Mouse (Mus musculus): ENCODE results near the gene Dcaf6. TPM values are rescaled to one million over a fixed set of nuclear protein-coding genes. Genes with fewer than 3 reads are reported as not detected.
A peak's percentile ranks its signal among the peaks of the same experiment; 100 is the strongest.

The Dcaf6 gene
- polyA plus RNA-seq (2015; fragmentation: Nextera tagmentation; extraction: Ambion mirVana) = 17.6 and 19.4 TPM in 2 replicates

GRCm38 (mm10) chr1:165460360-165460800 lies at the start of gene Dcaf6, which contains the start of gene Mpc2:
Gene Dcaf6, minus strand, starts transcription at chr1:165460475.
Gene Mpc2, plus strand, starts transcription at chr1:165460637.
- no peaks in the 10 kb centered on the region for H3K36me3 ChIP-seq (ENCODE audit: control insufficient read depth, insufficient read depth, low read length)
- peak within 1 kb of the TSS; percentile 85 for H3K9ac ChIP-seq (ENCODE audit: low read depth, low read length)
- peak; percentile 97 for ATAC-seq
- peak within 1 kb of the TSS; percentile 82 for H3K4me2 ChIP-seq (ENCODE audit: low read length)
- peak within 1 kb of the TSS; percentile 97 for H3K4me3 ChIP-seq (ENCODE audit: low read depth, low read length)
- peaks cover 21% of the 10 kb centered on the region for H3K4me1 ChIP-seq (ENCODE audit: control insufficient read depth, insufficient read depth, low read length)
- H3K27ac ChIP-seq (ENCODE audit: low read length) = peak within 1 kb of the TSS; percentile 98
- no peaks in the 10 kb centered on the region for H3K27me3 ChIP-seq (ENCODE audit: control insufficient read depth, insufficient read depth, low read depth, low read length)
- no peaks in the 10 kb centered on the region for H3K9me3 ChIP-seq (replicated peaks; ENCODE audit: control insufficient read depth, low read length, poor library complexity, severe bottlenecking)
- under 1% methylated on average over 34 of the region's 37 CpGs for WGBS

DNA sequence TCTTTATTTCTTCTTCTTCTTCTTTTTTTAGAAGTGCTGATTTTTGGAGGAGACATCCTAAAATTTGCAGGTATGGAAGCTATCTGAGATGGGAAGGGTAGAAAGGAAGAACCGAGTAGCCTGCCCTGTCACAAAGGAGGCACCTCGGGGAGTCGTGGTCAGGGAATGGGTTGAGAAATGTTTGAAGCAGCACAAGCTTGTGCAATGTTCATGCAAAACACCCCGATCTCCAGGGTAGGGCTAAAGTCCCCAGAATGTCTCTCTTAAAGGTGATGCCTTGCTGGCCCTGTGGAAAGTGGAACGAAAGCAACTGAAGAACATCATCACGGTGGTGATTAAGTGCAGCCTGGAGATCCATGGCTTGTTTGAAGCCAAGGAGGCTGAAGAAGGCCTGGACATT lies 46.0 kb upstream of the Dcaf6 start:
- Histone ChIP-seq H3K27me3 (ENCODE audit: control insufficient read depth, insufficient read depth, low read depth, low read length) (no peaks in the 10 kb centered on the region), H3K9me3 (replicated peaks; ENCODE audit: control insufficient read depth, low read length, poor library complexity, severe bottlenecking) (no peaks in the 10 kb centered on the region), H3K9ac (ENCODE audit: low read depth, low read length) (no peak overlapping the region), H3K4me2 (ENCODE audit: low read length) (no peak overlapping the region), H3K4me3 (ENCODE audit: low read depth, low read length) (no peak overlapping the region), H3K4me1 (ENCODE audit: control insufficient read depth, insufficient read depth, low read length) (no peaks in the 10 kb centered on the region), H3K36me3 (ENCODE audit: control insufficient read depth, insufficient read depth, low read length) (no peaks in the 10 kb centered on the region), H3K27ac (ENCODE audit: low read length) (no peak overlapping the region)
- no peak for ATAC-seq
- 89% methylated on average over 6 of the region's 6 CpGs for WGBS

DNA sequence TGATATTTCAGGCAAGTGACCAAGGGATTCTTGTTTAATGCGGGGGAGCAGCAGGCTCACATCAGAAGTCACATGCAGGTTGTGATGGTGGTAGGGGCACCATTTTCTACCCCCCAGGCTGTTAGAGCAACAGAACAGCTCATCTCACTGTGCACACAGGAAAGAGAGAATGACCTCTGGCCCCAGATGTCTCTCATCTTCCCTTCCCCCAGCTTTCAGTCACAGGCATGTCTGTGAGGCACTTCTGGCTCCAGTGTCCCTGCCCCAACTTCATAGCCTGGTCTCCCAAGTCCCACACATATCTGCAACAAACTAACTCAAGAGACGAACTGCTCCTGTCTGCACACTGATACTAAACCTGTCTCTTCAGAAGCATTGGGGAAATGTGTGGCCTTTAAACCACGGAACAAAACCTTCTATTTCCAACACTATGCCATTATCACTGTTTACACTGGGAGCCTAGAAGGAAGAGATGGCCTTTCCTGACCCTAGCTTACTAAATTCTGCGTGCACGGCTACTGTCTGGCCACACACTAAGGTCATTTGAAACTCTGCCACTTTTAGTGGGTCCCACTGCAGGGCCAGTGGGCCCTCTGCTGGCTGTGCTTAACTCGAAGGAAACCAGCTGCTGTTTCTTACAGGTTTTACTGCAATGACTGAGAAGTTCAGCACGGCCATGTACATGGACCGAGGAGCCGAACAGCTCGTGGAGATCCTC lies 43.2 kb upstream of the Dcaf6 start:
- Histone ChIP-seq H3K4me3 (ENCODE audit: low read depth, low read length) (no peak overlapping the region), H3K4me2 (ENCODE audit: low read length) (no peak overlapping the region), H3K4me1 (ENCODE audit: control insufficient read depth, insufficient read depth, low read length) (no peaks in the 10 kb centered on the region), H3K9ac (ENCODE audit: low read depth, low read length) (no peak overlapping the region), H3K36me3 (ENCODE audit: control insufficient read depth, insufficient read depth, low read length) (no peaks in the 10 kb centered on the region), H3K27ac (ENCODE audit: low read length) (no peak overlapping the region), H3K9me3 (replicated peaks; ENCODE audit: control insufficient read depth, low read length, poor library complexity, severe bottlenecking) (no peaks in the 10 kb centered on the region), H3K27me3 (ENCODE audit: control insufficient read depth, insufficient read depth, low read depth, low read length) (no peaks in the 10 kb centered on the region)
- WGBS = 72% methylated on average over 10 of the region's 10 CpGs
- no peak for ATAC-seq

GRCm38 (mm10) chr1:165498856-165499255 lies 38.6 kb upstream of the Dcaf6 start:
- Histone ChIP-seq H3K27ac (ENCODE audit: low read length) (no peak overlapping the region), H3K36me3 (ENCODE audit: control insufficient read depth, insufficient read depth, low read length) (no peaks in the 10 kb centered on the region), H3K4me3 (ENCODE audit: low read depth, low read length) (no peak overlapping the region), H3K27me3 (ENCODE audit: control insufficient read depth, insufficient read depth, low read depth, low read length) (no peaks in the 10 kb centered on the region), H3K9ac (ENCODE audit: low read depth, low read length) (no peak overlapping the region), H3K4me1 (ENCODE audit: control insufficient read depth, insufficient read depth, low read length) (no peaks in the 10 kb centered on the region), H3K9me3 (replicated peaks; ENCODE audit: control insufficient read depth, low read length, poor library complexity, severe bottlenecking) (no peaks in the 10 kb centered on the region), H3K4me2 (ENCODE audit: low read length) (no peak overlapping the region)
- 49% methylated on average over 3 of the region's 3 CpGs for WGBS
- no peak for ATAC-seq

- H3K9ac ChIP-seq (ENCODE audit: low read depth, low read length) = no peak overlapping the region
- no peak overlapping the region for H3K27ac ChIP-seq (ENCODE audit: low read length)
- no peak overlapping the region for H3K4me2 ChIP-seq (ENCODE audit: low read length)
- no peaks in the 10 kb centered on the region for H3K27me3 ChIP-seq (ENCODE audit: control insufficient read depth, insufficient read depth, low read depth, low read length)
- H3K36me3 ChIP-seq (ENCODE audit: control insufficient read depth, insufficient read depth, low read length) = no peaks in the 10 kb centered on the region
- H3K4me1 ChIP-seq (ENCODE audit: control insufficient read depth, insufficient read depth, low read length) = no peaks in the 10 kb centered on the region
- no peak for ATAC-seq
- 88% methylated on average over 4 of the region's 4 CpGs for WGBS
- H3K9me3 ChIP-seq (replicated peaks; ENCODE audit: control insufficient read depth, low read length, poor library complexity, severe bottlenecking) = no peaks in the 10 kb centered on the region
- no peak overlapping the region for H3K4me3 ChIP-seq (ENCODE audit: low read depth, low read length)
Observed at GRCm38 (mm10) chr1:165489197-165489596, 28.9 kb upstream of the Dcaf6 start.

GRCm38 (mm10) chr1:165486108-165486507 lies 25.8 kb upstream of the Dcaf6 start:
- Histone ChIP-seq H3K4me2 (ENCODE audit: low read length) (no peak overlapping the region), H3K9ac (ENCODE audit: low read depth, low read length) (no peak overlapping the region), H3K27me3 (ENCODE audit: control insufficient read depth, insufficient read depth, low read depth, low read length) (no peaks in the 10 kb centered on the region), H3K9me3 (replicated peaks; ENCODE audit: control insufficient read depth, low read length, poor library complexity, severe bottlenecking) (no peaks in the 10 kb centered on the region), H3K27ac (ENCODE audit: low read length) (no peak overlapping the region), H3K4me3 (ENCODE audit: low read depth, low read length) (no peak overlapping the region), H3K36me3 (ENCODE audit: control insufficient read depth, insufficient read depth, low read length) (peaks cover 3% of the 10 kb centered on the region; the same call in 1 of the 2 replicates), H3K4me1 (ENCODE audit: control insufficient read depth, insufficient read depth, low read length) (no peaks in the 10 kb centered on the region)
- 96% methylated on average over 2 of the region's 2 CpGs for WGBS
- no peak for ATAC-seq

- WGBS = 94% methylated on average over 8 of the region's 8 CpGs
- H3K9ac ChIP-seq (ENCODE audit: low read depth, low read length) = no peak within 1 kb of the TSS
- ATAC-seq = no peak
- peaks cover 5% of the 10 kb centered on the region for H3K36me3 ChIP-seq (ENCODE audit: control insufficient read depth, insufficient read depth, low read length)
- no peak within 1 kb of the TSS for H3K4me2 ChIP-seq (ENCODE audit: low read length)
- H3K9me3 ChIP-seq (replicated peaks; ENCODE audit: control insufficient read depth, low read length, poor library complexity, severe bottlenecking) = no peaks in the 10 kb centered on the region
- no peaks in the 10 kb centered on the region for H3K4me1 ChIP-seq (ENCODE audit: control insufficient read depth, insufficient read depth, low read length)
- H3K27me3 ChIP-seq (ENCODE audit: control insufficient read depth, insufficient read depth, low read depth, low read length) = no peaks in the 10 kb centered on the region
- H3K4me3 ChIP-seq (ENCODE audit: low read depth, low read length) = no peak within 1 kb of the TSS
- H3K27ac ChIP-seq (ENCODE audit: low read length) = no peak within 1 kb of the TSS
Observed at GRCm38 (mm10) chr1:165484688-165485233, 24.5 kb upstream of the Dcaf6 start, which contains the start of gene Adcy10. Gene Adcy10, plus strand, starts transcription at chr1:165485183.

DNA sequence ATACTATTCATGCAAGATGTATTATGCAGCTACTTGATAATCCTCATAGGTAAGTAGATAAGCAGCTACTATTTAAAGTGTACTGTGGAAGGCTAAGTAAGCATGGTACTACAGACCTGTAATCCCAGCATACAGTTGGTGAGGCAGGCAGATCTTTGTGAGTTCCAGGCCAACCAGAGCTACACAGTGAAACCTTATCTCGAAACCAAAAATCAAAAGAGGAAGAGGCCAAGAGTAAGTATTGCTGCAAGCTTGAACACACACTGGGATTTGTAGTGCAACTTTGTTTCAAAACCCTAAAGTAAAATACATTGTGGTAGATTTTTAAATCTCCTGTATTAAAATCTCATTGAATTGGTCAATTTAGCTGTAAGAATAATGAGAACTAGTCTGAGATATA lies 11.2 kb upstream of the Dcaf6 start:
- Histone ChIP-seq H3K27me3 (ENCODE audit: control insufficient read depth, insufficient read depth, low read depth, low read length) (no peaks in the 10 kb centered on the region), H3K9ac (ENCODE audit: low read depth, low read length) (no peak overlapping the region), H3K9me3 (replicated peaks; ENCODE audit: control insufficient read depth, low read length, poor library complexity, severe bottlenecking) (no peaks in the 10 kb centered on the region), H3K36me3 (ENCODE audit: control insufficient read depth, insufficient read depth, low read length) (no peaks in the 10 kb centered on the region), H3K4me2 (ENCODE audit: low read length) (no peak overlapping the region), H3K4me1 (ENCODE audit: control insufficient read depth, insufficient read depth, low read length) (no peaks in the 10 kb centered on the region), H3K27ac (ENCODE audit: low read length) (no peak overlapping the region), H3K4me3 (ENCODE audit: low read depth, low read length) (no peak overlapping the region)
- WGBS = 97% methylated on average over 1 of the region's 1 CpGs
- ATAC-seq = no peak

DNA sequence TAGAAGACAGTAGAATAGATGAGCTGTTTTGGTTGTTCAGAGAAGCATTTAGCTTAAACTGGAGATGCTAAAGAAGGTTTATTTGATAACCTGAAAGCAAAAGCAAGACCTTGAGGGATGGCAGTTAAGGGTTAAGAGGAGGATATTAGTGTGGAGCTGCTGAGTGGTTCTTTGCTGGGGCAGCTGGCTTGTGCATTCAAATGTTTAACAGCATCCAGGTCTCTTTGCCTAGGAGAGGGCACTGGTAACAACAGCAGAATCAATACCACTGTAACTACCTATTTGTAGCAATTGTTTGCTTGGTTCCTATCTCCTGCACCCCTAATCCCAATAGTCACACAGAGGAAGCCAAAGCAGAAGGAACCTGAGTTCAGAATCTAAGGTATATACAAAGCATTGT lies 9.4 kb upstream of the Dcaf6 start:
- no peak for ATAC-seq
- H3K4me1 ChIP-seq (ENCODE audit: control insufficient read depth, insufficient read depth, low read length) = no peaks in the 10 kb centered on the region

More for the DNA sequence above, 9.4 kb upstream of the Dcaf6 start:
- H3K9ac ChIP-seq (ENCODE audit: low read depth, low read length) = no peak overlapping the region
- H3K36me3 ChIP-seq (ENCODE audit: control insufficient read depth, insufficient read depth, low read length) = no peaks in the 10 kb centered on the region
- H3K27me3 ChIP-seq (ENCODE audit: control insufficient read depth, insufficient read depth, low read depth, low read length) = no peaks in the 10 kb centered on the region
- H3K9me3 ChIP-seq (replicated peaks; ENCODE audit: control insufficient read depth, low read length, poor library complexity, severe bottlenecking) = no peaks in the 10 kb centered on the region
- no peak overlapping the region for H3K4me2 ChIP-seq (ENCODE audit: low read length)
- H3K4me3 ChIP-seq (ENCODE audit: low read depth, low read length) = no peak overlapping the region
- H3K27ac ChIP-seq (ENCODE audit: low read length) = no peak overlapping the region
